Mouse (Mus musculus): Measurements from ENCODE around the gene Polr2l.

Polr2l gene

GRCm38 (mm10) chr7:141484186-141485120, 9.5 kb upstream of the Polr2l start:
- no peak for DNase-seq (ENCODE audit: low spot score)

- no peak for DNase-seq (ENCODE audit: low spot score)
These were observed 8.3 kb upstream of the Polr2l start for GRCm38 (mm10) chr7:141483114-141483653.

- DNase-seq (ENCODE audit: low spot score): no peak
These were observed 7.6 kb upstream of the Polr2l start for GRCm38 (mm10) chr7:141482531-141483024.

- no peak for DNase-seq (ENCODE audit: low spot score)
These were observed 6.8 kb upstream of the Polr2l start for GRCm38 (mm10) chr7:141481498-141482401.

- no peak for DNase-seq (ENCODE audit: low spot score)
These were observed 6.0 kb upstream of the Polr2l start for GRCm38 (mm10) chr7:141480842-141481497.

- no peak for DNase-seq (ENCODE audit: low spot score)
These were observed 3.4 kb upstream of the Polr2l start for GRCm38 (mm10) chr7:141478270-141478748.

GRCm38 (mm10) chr7:141477578-141478269, 2.8 kb upstream of the Polr2l start:
- DNase-seq (ENCODE audit: low spot score): no peak

- DNase-seq (ENCODE audit: low spot score): no peak
These were observed 2.0 kb upstream of the Polr2l start for GRCm38 (mm10) chr7:141476981-141477370.

GRCm38 (mm10) chr7:141476226-141476980, 1.5 kb upstream of the Polr2l start:
- DNase-seq (ENCODE audit: low spot score): peak; percentile 69

- DNase-seq (ENCODE audit: low spot score): no peak
These were observed 850 bp upstream of the Polr2l start for GRCm38 (mm10) chr7:141475805-141476158.

GRCm38 (mm10) chr7:141474160-141474559, 772 bp downstream of the Polr2l start:
- DNase-seq (ENCODE audit: low spot score): no peak

- DNase-seq (ENCODE audit: low spot score): no peak
These were observed 2.2 kb downstream of the Polr2l start for GRCm38 (mm10) chr7:141472763-141473162.

- DNase-seq (ENCODE audit: low spot score): no peak
These were observed 2.7 kb downstream of the Polr2l start for GRCm38 (mm10) chr7:141472226-141472625.

GRCm38 (mm10) chr7:141471236-141471635, 3.7 kb downstream of the Polr2l start:
- DNase-seq (ENCODE audit: low spot score): no peak

GRCm38 (mm10) chr7:141470637-141470944, 4.3 kb downstream of the Polr2l start:
- no peak for DNase-seq (ENCODE audit: low spot score)

GRCm38 (mm10) chr7:141469901-141470636, 4.9 kb downstream of the Polr2l start:
- no peak for DNase-seq (ENCODE audit: low spot score)

- no peak for DNase-seq (ENCODE audit: low spot score)
These were observed 5.6 kb downstream of the Polr2l start for GRCm38 (mm10) chr7:141469352-141469751.

- DNase-seq (ENCODE audit: low spot score): no peak
These were observed 6.3 kb downstream of the Polr2l start for GRCm38 (mm10) chr7:141468522-141469211.

GRCm38 (mm10) chr7:141468164-141468521, 6.8 kb downstream of the Polr2l start:
- DNase-seq (ENCODE audit: low spot score): no peak
